In the genomic region with DNA sequence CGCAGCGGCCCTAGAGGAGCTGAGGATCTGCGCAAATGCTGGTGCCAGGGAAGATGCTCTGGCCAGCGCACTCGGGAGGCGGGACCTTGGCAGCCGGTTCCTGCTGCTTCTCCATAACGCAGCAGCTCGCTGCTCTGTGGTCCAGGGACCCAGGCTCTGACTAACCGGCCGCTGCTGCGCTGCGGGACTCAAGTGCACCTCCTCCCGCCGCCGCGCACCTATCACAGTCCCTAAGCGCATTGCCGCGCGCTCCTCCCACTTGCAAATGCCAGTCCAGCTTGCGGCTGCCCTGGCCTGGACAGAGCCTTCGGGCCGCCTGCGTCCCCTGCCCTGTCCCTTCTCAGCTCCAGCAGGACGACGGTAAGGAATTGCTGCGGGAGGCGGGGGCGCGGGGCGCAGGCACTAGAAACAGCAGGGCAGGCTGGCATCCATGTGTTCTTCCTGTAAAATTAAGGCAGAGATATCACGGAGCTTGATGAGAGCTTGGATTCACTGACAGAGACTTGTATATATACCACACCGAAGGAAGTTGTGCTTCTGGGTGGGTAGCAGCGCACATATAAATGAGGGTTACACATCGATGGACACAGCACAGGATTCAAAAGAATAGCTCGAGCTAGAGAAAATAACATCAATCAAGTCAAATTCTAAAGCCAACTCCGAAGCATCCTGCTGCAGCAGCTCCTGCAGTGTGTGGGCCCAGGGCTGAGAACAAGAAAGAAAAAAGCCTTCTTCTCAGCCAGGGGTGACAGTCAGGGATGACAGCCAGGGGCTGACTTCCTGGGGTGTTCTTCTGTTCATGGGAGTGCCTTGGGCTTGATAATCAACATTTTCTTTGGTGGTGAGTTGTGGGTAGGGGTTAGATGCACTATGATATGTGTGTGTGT, we compare ENCODE assay signal across 8 mouse cellular contexts. TPM values are rescaled to one million over a fixed set of nuclear protein-coding genes. Genes with fewer than 3 reads are reported as not detected.
DNase-seq lines count a peak whose midpoint lies in the region; ATAC-seq and TF ChIP-seq lines count a peak whose summit lies in the region.

No protein-coding gene starts in this region.

- peaks cover 7% of the 10 kb centered on the region for H3K4me1 ChIP-seq in lung, embryonic 15.5 days
- no peaks in the 10 kb centered on the region for H3K4me1 ChIP-seq in lung, adult 2 months (ENCODE audit: control insufficient read depth, insufficient read depth, low read length)
- H3K4me1 ChIP-seq in heart, embryonic 13.5 days: peaks cover 9% of the 10 kb centered on the region; the same call in 1 of the 2 replicates
- peaks cover 44% of the 10 kb centered on the region for H3K4me1 ChIP-seq in kidney, embryonic 15.5 days
- H3K4me1 ChIP-seq in limb, embryonic 14.5 days (ENCODE audit: control insufficient read depth, insufficient read depth, low read length): no peaks in the 10 kb centered on the region; the same call in 1 of the 2 replicates

- peak overlapping the region; percentile 34 for H3K4me3 ChIP-seq in lung, embryonic 15.5 days
- H3K4me3 ChIP-seq in lung, adult 2 months (replicated peaks; ENCODE audit: extremely low read depth, low read depth, low read length): no peak overlapping the region
- H3K4me3 ChIP-seq in heart, embryonic 13.5 days: peak overlapping the region; percentile 38
- peak overlapping the region; percentile 40 for H3K4me3 ChIP-seq in kidney, embryonic 15.5 days (replicated peaks)
- peak overlapping the region; percentile 29 for H3K4me3 ChIP-seq in limb, embryonic 14.5 days (replicated peaks; ENCODE audit: low read length)

- H3K27me3 ChIP-seq in lung, embryonic 15.5 days: peaks cover 36% of the 10 kb centered on the region
- H3K27me3 ChIP-seq in heart, embryonic 13.5 days (replicated peaks): peaks cover 51% of the 10 kb centered on the region
- peaks cover 27% of the 10 kb centered on the region for H3K27me3 ChIP-seq in kidney, embryonic 15.5 days
- H3K27me3 ChIP-seq in limb, embryonic 14.5 days (ENCODE audit: control insufficient read depth, insufficient read depth, low read length): peaks cover 30% of the 10 kb centered on the region

- H3K36me3 ChIP-seq in lung, embryonic 15.5 days: no peaks in the 10 kb centered on the region
- no peaks in the 10 kb centered on the region for H3K36me3 ChIP-seq in heart, embryonic 13.5 days
- no peaks in the 10 kb centered on the region for H3K36me3 ChIP-seq in kidney, embryonic 15.5 days
- no peaks in the 10 kb centered on the region for H3K36me3 ChIP-seq in limb, embryonic 14.5 days (ENCODE audit: control insufficient read depth, insufficient read depth, low read length)

- no peak for DNase-seq in lung, adult 2 months
- peak; percentile 78 for DNase-seq in embryo, embryonic 10.5 days (ENCODE audit: low spot score)
- peak; percentile 20 for DNase-seq in limb, embryonic 14.5 days (ENCODE audit: low spot score)
- peak; percentile 43 for DNase-seq in ovary, adult 18-20 months (ENCODE audit: low spot score)
- DNase-seq in spleen, adult 12 weeks (ENCODE audit: low spot score): no peak

- no peak overlapping the region for H3K9ac ChIP-seq in lung, embryonic 15.5 days
- H3K9ac ChIP-seq in heart, embryonic 13.5 days: peak overlapping the region; percentile 67
- peak overlapping the region; percentile 38; the same call in 1 of the 2 replicates for H3K9ac ChIP-seq in kidney, embryonic 15.5 days
- 0 out of 2 replicates have a peak overlapping the region, but pooled peaks have one; percentile 1 for H3K9ac ChIP-seq in limb, embryonic 14.5 days (ENCODE audit: low read depth, low read length, severe bottlenecking)

- peak; percentile 57; the same call in 1 of the 2 replicates for ATAC-seq in lung, embryonic 15.5 days (ENCODE audit: borderline replicate concordance, extremely low read depth, low FRiP score, low TSS enrichment)
- peak; percentile 51; the same call in 1 of the 2 replicates for ATAC-seq in heart, embryonic 13.5 days (ENCODE audit: extremely low read depth, insufficient number of reproducible peaks, low FRiP score, low TSS enrichment)
- ATAC-seq in kidney, embryonic 15.5 days (replicated peaks; ENCODE audit: low FRiP score): peak; percentile 85
- ATAC-seq in limb, embryonic 14.5 days (ENCODE audit: low FRiP score, low read depth): 0 out of 2 replicates have a peak, but pooled peaks have one; percentile 19

- no peak for TF ChIP-seq POLR2A in lung, adult 2 months (IDR thresholded peaks at IDR 0.05; ENCODE audit: borderline replicate concordance, extremely low read depth, low read depth, low read length)
- no peak for TF ChIP-seq POLR2A in limb, embryonic 14.5 days (IDR thresholded peaks at IDR 0.05; ENCODE audit: borderline replicate concordance, extremely low read depth, insufficient read depth, insufficient read length)

- no peaks in the 10 kb centered on the region for H3K9me3 ChIP-seq in lung, embryonic 15.5 days
- H3K9me3 ChIP-seq in heart, embryonic 13.5 days: no peaks in the 10 kb centered on the region
- no peaks in the 10 kb centered on the region for H3K9me3 ChIP-seq in kidney, embryonic 15.5 days (replicated peaks)
- H3K9me3 ChIP-seq in limb, embryonic 14.5 days (ENCODE audit: control insufficient read depth, low read length): no peaks in the 10 kb centered on the region

- peak overlapping the region; percentile 64 for H3K4me2 ChIP-seq in lung, embryonic 15.5 days
- H3K4me2 ChIP-seq in heart, embryonic 13.5 days: peak overlapping the region; percentile 70
- H3K4me2 ChIP-seq in kidney, embryonic 15.5 days: peak overlapping the region; percentile 81
- peak overlapping the region; percentile 50 for H3K4me2 ChIP-seq in limb, embryonic 14.5 days (replicated peaks; ENCODE audit: low read depth, low read length, severe bottlenecking)

- WGBS in lung, embryonic 15.5 days: 4% methylated on average over 38 of the region's 38 CpGs
- 7% methylated on average over 38 of the region's 38 CpGs for WGBS in lung, adult 2 months
- WGBS in heart, embryonic 13.5 days: 4% methylated on average over 38 of the region's 38 CpGs
- 2% methylated on average over 38 of the region's 38 CpGs for WGBS in kidney, embryonic 15.5 days
- WGBS in limb, embryonic 14.5 days: 4% methylated on average over 38 of the region's 38 CpGs

- H3K27ac ChIP-seq in lung, embryonic 15.5 days: no peak overlapping the region
- H3K27ac ChIP-seq in heart, embryonic 13.5 days (replicated peaks): no peak overlapping the region
- H3K27ac ChIP-seq in kidney, embryonic 15.5 days: no peak overlapping the region
- H3K27ac ChIP-seq in limb, embryonic 14.5 days (replicated peaks; ENCODE audit: low read depth, low read length): no peak overlapping the region

- no peak for TF ChIP-seq CTCF in lung, adult 2 months (IDR thresholded peaks at IDR 0.05; ENCODE audit: insufficient read depth, low read length)

RNA-seq across cellular contexts. Expression of a gene that starts 45.4 kb away (rescaled TPM):
- 3.3 TPM in 2 replicates for polyA plus RNA-seq in lung, embryonic 15.5 days (2015; fragmentation: Nextera tagmentation; extraction: Ambion mirVana)
- 0.35 TPM in 1 of 2 replicates, not detected in the other for polyA plus RNA-seq in lung, adult 2 months (2012; rRNA removed)
- polyA plus RNA-seq in heart, embryonic 13.5 days (2015; fragmentation: Nextera tagmentation; extraction: Ambion mirVana): 0.09 and 0.13 TPM in 2 replicates
- polyA plus RNA-seq in kidney, embryonic 15.5 days (2015; fragmentation: Nextera tagmentation; extraction: Ambion mirVana): 2.4 and 3.2 TPM in 2 replicates
- polyA plus RNA-seq in limb, embryonic 14.5 days (2012; rRNA removed): 0.28 and 0.38 TPM in 2 replicates
- 0.21 and 0.23 TPM in 2 replicates for polyA plus RNA-seq in limb, embryonic 14.5 days (2014; fragmentation: Nextera tagmentation; extraction: Ambion mirVana)

Comparison
In these comparisons a context has a peak if more than half of its experiments do, and no peak if none do; other contexts are left out.
1. ATAC-seq: peak in every context shown above with its lines; median percentile 85 in kidney, embryonic 15.5 days; 57 in lung, embryonic 15.5 days; 51 in heart, embryonic 13.5 days; 19 in limb, embryonic 14.5 days.
2. DNase-seq: peak in embryo, embryonic 10.5 days (single experiment), limb, embryonic 14.5 days (single experiment) and ovary, adult 18-20 months (single experiment); none in lung, adult 2 months (single experiment) and spleen, adult 12 weeks (single experiment).
3. Peak in every context shown above with its lines, with median percentiles within 50 percentile points of each other: H3K4me2 ChIP-seq.